Comparison of ENCODE assay signal across 10 mouse cellular contexts in the genomic region with DNA sequence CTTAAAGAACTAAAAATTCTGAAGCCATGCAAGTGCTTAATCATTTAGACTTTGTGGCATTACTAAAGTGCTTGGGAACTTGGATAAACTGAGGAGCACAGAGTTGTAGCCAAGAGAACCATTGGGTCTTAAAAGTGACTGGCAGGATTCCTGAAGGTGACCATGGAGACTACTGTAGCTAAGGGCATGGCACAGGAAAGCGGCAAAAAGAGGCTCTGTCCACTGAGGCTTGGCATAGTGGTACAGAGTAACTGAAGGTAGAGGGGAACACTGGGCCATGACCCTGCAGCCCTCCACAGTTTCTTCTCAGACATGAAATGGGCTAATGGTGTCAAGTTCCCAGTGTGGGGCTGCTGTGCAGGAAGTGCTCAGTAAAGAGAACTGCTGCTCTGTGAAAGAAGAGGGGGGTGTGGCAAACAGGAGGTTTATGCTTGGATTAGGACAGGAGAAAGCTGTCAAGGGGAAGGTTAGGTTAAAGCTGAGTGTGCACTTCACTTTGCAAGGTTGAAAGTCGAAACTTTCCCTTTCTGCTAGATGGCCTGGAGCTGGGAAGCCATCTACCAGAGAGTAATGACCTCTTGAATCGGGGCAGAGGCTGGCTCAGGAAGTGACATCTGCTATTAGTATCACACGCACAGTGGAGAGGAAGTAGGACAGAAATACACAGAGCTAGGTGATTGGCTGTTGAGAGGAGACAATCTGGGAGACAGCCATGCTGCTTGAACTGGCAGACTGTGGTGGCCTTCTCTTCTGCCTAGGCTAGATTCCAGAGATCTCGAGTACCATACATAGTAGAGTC. TPM values are rescaled to one million over a fixed set of nuclear protein-coding genes. Genes with fewer than 3 reads are reported as not detected.
DNase-seq lines count a peak whose midpoint lies in the region; ATAC-seq lines count a peak whose summit lies in the region.
"Had no signal": no experiment of that assay in that cellular context is flagged by ENCODE, and none has a peak within 500 bp of the region (broad histone marks: within the 10 kb centered on the region; RNA-seq: fewer than 3 reads in every experiment).

No protein-coding gene starts in this region.

- intact Hi-C loops in heart, postnatal 14 days (cut with DNase I) = loop anchor here (2.0 kb wide), 1 partner anchor 13 kb away; no protein-coding TSS in a partner anchor

- peak; percentile 19; the same call in 1 of the 2 replicates for ATAC-seq in heart, embryonic 16.5 days (replicated peaks; ENCODE audit: extremely low read depth, insufficient read depth, low FRiP score)
- no peak for ATAC-seq in forebrain, embryonic 15.5 days (replicated peaks)

- H3K9ac ChIP-seq in heart, embryonic 16.5 days (ENCODE audit: low read length) = no peak overlapping the region
- H3K9ac ChIP-seq in forebrain, embryonic 15.5 days (replicated peaks) = no peak overlapping the region
- H3K9ac ChIP-seq: embryonic facial prominence, embryonic 12.5 days had no signal

- peaks cover 6% of the 10 kb centered on the region; the same call in 1 of the 2 replicates for H3K36me3 ChIP-seq in heart, embryonic 16.5 days (ENCODE audit: control insufficient read depth, insufficient read depth)
- H3K36me3 ChIP-seq in embryonic facial prominence, embryonic 10.5 days (replicated peaks) = peaks cover 18% of the 10 kb centered on the region
- H3K36me3 ChIP-seq in macrophage (ENCODE audit: inconsistent target) = peaks cover 6% of the 10 kb centered on the region; the same call in 1 of the 2 replicates
- H3K36me3 ChIP-seq in forebrain, embryonic 15.5 days = peaks cover 8% of the 10 kb centered on the region; the same call in 1 of the 2 replicates

- 62% methylated on average over 5 of the region's 5 CpGs for WGBS in heart, embryonic 16.5 days
- 61% methylated on average over 5 of the region's 5 CpGs for WGBS in embryonic facial prominence, embryonic 10.5 days
- 40% methylated on average over 5 of the region's 5 CpGs for WGBS in macrophage (ENCODE audit: missing documents)
- WGBS in forebrain, embryonic 15.5 days = 82% methylated on average over 5 of the region's 5 CpGs

- H3K9me3 ChIP-seq in heart, embryonic 16.5 days (replicated peaks; ENCODE audit: control insufficient read depth, low read length) = no peaks in the 10 kb centered on the region
- H3K9me3 ChIP-seq in embryonic facial prominence, embryonic 10.5 days = no peaks in the 10 kb centered on the region
- H3K9me3 ChIP-seq in forebrain, embryonic 15.5 days = no peaks in the 10 kb centered on the region
- H3K9me3 ChIP-seq: embryonic facial prominence, embryonic 12.5 days had no signal

- peaks cover 16% of the 10 kb centered on the region for H3K4me1 ChIP-seq in heart, embryonic 16.5 days (ENCODE audit: control insufficient read depth, insufficient read depth, low read length)
- H3K4me1 ChIP-seq in embryonic facial prominence, embryonic 10.5 days = peaks cover 12% of the 10 kb centered on the region
- 0 out of 2 replicates have a peak, but pooled peaks cover 5% of the 10 kb centered on the region for H3K4me1 ChIP-seq in forebrain, embryonic 15.5 days

- peaks cover 87% of the 10 kb centered on the region for H3K79me2 ChIP-seq in macrophage (ENCODE audit: inconsistent target)

- H3K4me3 ChIP-seq in heart, embryonic 16.5 days (ENCODE audit: low read length) = no peak overlapping the region
- H3K4me3 ChIP-seq in embryonic facial prominence, embryonic 10.5 days = 0 out of 2 replicates have a peak overlapping the region, but pooled peaks have one; percentile 11
- no peak overlapping the region for H3K4me3 ChIP-seq in macrophage (ENCODE audit: inconsistent target)
- no peak overlapping the region for H3K4me3 ChIP-seq in forebrain, embryonic 15.5 days
- H3K4me3 ChIP-seq: embryonic facial prominence, embryonic 12.5 days; myocyte had no signal

- H3K4me2 ChIP-seq in heart, embryonic 16.5 days (ENCODE audit: low read depth, low read length) = no peak overlapping the region
- no peak overlapping the region for H3K4me2 ChIP-seq in forebrain, embryonic 15.5 days (replicated peaks)
- H3K4me2 ChIP-seq: embryonic facial prominence, embryonic 12.5 days had no signal

- no peak for DNase-seq in heart, postnatal 14 days
- peak; percentile 55 to 61 for DNase-seq in B cell, adult 2 months
- DNase-seq in embryonic facial prominence, embryonic 10.5 days (ENCODE audit: low spot score) = peak; percentile 17
- DNase-seq in cerebellum, adult 9-11 months = no peak
- no peak for DNase-seq in cerebellum, adult 11 months

- no peak overlapping the region; the same call in 1 of the 2 replicates for H3K27ac ChIP-seq in heart, embryonic 16.5 days (ENCODE audit: low read length)
- no peak overlapping the region for H3K27ac ChIP-seq in embryonic facial prominence, embryonic 10.5 days (replicated peaks)
- H3K27ac ChIP-seq in macrophage = peak overlapping the region; percentile 74
- no peak overlapping the region for H3K27ac ChIP-seq in forebrain, embryonic 15.5 days (replicated peaks)
- H3K27ac ChIP-seq: embryonic facial prominence, embryonic 12.5 days had no signal

- no peaks in the 10 kb centered on the region for H3K27me3 ChIP-seq in heart, embryonic 16.5 days (ENCODE audit: control insufficient read depth, insufficient read depth, low read length)
- H3K27me3 ChIP-seq in embryonic facial prominence, embryonic 10.5 days (replicated peaks; ENCODE audit: low read depth, poor library complexity, severe bottlenecking) = no peaks in the 10 kb centered on the region
- no peaks in the 10 kb centered on the region for H3K27me3 ChIP-seq in forebrain, embryonic 15.5 days
- H3K27me3 ChIP-seq: embryonic facial prominence, embryonic 12.5 days had no signal

RNA-seq across cellular contexts. Expression of a gene that starts 38.1 kb away (rescaled TPM):
- polyA plus RNA-seq in heart, embryonic 16.5 days (2015; fragmentation: Nextera tagmentation; extraction: Ambion mirVana) = 15.8 and 18.0 TPM in 2 replicates
- total RNA-seq in heart, postnatal 14 days (2021) = 10 to 100 TPM; 32.9 to 35.2 TPM
- 22.4 and 24.1 TPM in 2 replicates for polyA plus RNA-seq in embryonic facial prominence, embryonic 10.5 days (2016; fragmentation: Nextera tagmentation; extraction: Ambion mirVana)
- total RNA-seq in macrophage (2018; cell fraction: chromatin; rRNA removed) = 100 to 1,000 TPM in 2 of 26 experiments, 10 to 100 TPM in 24; 58.6 to 114 (median 80.3) TPM
- total RNA-seq in macrophage (2018; cell fraction: cytosol; rRNA removed) = 10 to 100 TPM; 13.3 to 23.3 (median 17.3) TPM
- total RNA-seq in macrophage (2018; cell fraction: nucleus; rRNA removed) = 10 to 100 TPM; 38.9 to 88.2 (median 61.7) TPM
- polyA plus RNA-seq in macrophage (2018) = 20.2 to 22.2 TPM (median 20.6 TPM) in 3 replicates
- polyA plus RNA-seq in forebrain, embryonic 15.5 days (2015; fragmentation: Nextera tagmentation; extraction: Ambion mirVana) = 31.5 and 33.5 TPM in 2 replicates

Comparison
In these comparisons a context has a peak if more than half of its experiments do, and no peak if none do; other contexts are left out.
1. DNase-seq: peak in B cell, adult 2 months (2 of 2) and embryonic facial prominence, embryonic 10.5 days (single experiment); none in heart, postnatal 14 days (0 of 2), cerebellum, adult 9-11 months (single experiment) and cerebellum, adult 11 months (single experiment).